Mouse (Mus musculus): ENCODE results near the gene Ttc37. TPM values are rescaled to one million over a fixed set of nuclear protein-coding genes. Genes with fewer than 3 reads are reported as not detected.

Ttc37 gene
- polyA plus RNA-seq, 1 experiment from 2014 or later: 3.4 TPM

GRCm38 (mm10) chr13:76197297-76197848 lies 98.8 kb downstream of the Ttc37 start:
- H3K4me1 ChIP-seq (ENCODE audit: insufficient read depth): peaks cover 7% of the 10 kb centered on the region
- TF ChIP-seq EP300 (IDR thresholded peaks at IDR 0.05; ENCODE audit: low read depth): no peak
- TF ChIP-seq CTCF (IDR thresholded peaks at IDR 0.05; ENCODE audit: low read depth): no peak
- DNase-seq (no peak), ATAC-seq (no peak)
- H3K36me3 ChIP-seq (replicated peaks; ENCODE audit: insufficient read depth, low read length): no peaks in the 10 kb centered on the region; the same call in 1 of the 2 replicates
- 58% methylated on average over 3 of the region's 3 CpGs for WGBS (ENCODE audit: insufficient replicate concordance)
- no peaks in the 10 kb centered on the region for H3K27me3 ChIP-seq (ENCODE audit: insufficient read depth, low read length)
- H3K4me3 ChIP-seq (ENCODE audit: low read depth, low read length): no peak overlapping the region
- H3K9me3 ChIP-seq (ENCODE audit: low read length): no peaks in the 10 kb centered on the region
- H3K9ac ChIP-seq (replicated peaks): no peak overlapping the region
- no peak overlapping the region for H3K4me2 ChIP-seq (ENCODE audit: low read depth, low read length)
- H3K27ac ChIP-seq (ENCODE audit: low read depth): no peak overlapping the region

DNA sequence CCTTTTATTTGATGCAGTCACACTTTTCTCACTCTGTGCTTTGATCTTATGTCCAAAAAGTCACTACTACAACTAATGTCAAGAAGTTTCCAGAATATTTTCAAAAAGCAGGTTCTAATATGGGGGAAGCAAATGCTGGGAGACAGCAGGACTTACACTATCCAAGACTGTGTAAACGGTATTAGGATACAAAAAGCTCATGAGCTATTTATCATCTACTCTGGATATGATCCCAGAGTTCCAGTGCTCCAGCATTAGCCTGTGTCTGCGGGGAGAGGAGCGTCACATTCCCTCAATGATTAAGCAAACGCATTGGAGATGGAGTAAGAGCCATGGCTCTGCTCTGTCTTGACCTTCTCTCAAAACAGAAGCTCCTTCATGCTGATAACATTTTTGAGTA lies 101.4 kb downstream of the Ttc37 start:
- 78% methylated on average over 4 of the region's 4 CpGs for WGBS (ENCODE audit: insufficient replicate concordance)
- H3K27me3 ChIP-seq (ENCODE audit: insufficient read depth, low read length): no peaks in the 10 kb centered on the region
- no peak overlapping the region for H3K9ac ChIP-seq (replicated peaks)
- no peak overlapping the region for H3K27ac ChIP-seq (ENCODE audit: low read depth)
- ATAC-seq: no peak
- no peaks in the 10 kb centered on the region; the same call in 1 of the 2 replicates for H3K4me1 ChIP-seq (ENCODE audit: insufficient read depth)
- no peak overlapping the region for H3K4me3 ChIP-seq (ENCODE audit: low read depth, low read length)
- no peak for DNase-seq
- H3K4me2 ChIP-seq (ENCODE audit: low read depth, low read length): no peak overlapping the region
- no peaks in the 10 kb centered on the region for H3K9me3 ChIP-seq (ENCODE audit: low read length)
- TF ChIP-seq EP300 (IDR thresholded peaks at IDR 0.05; ENCODE audit: low read depth): no peak
- H3K36me3 ChIP-seq (replicated peaks; ENCODE audit: insufficient read depth, low read length): no peaks in the 10 kb centered on the region; the same call in 1 of the 2 replicates

- Histone ChIP-seq H3K9ac (replicated peaks) (no peak overlapping the region), H3K4me2 (ENCODE audit: low read depth, low read length) (no peak overlapping the region), H3K27ac (ENCODE audit: low read depth) (no peak overlapping the region), H3K4me1 (ENCODE audit: insufficient read depth) (no peaks in the 10 kb centered on the region), H3K4me3 (ENCODE audit: low read depth, low read length) (no peak overlapping the region), H3K36me3 (replicated peaks; ENCODE audit: insufficient read depth, low read length) (no peaks in the 10 kb centered on the region), H3K9me3 (ENCODE audit: low read length) (no peaks in the 10 kb centered on the region), H3K27me3 (ENCODE audit: insufficient read depth, low read length) (no peaks in the 10 kb centered on the region)
- no peak for TF ChIP-seq EP300 (IDR thresholded peaks at IDR 0.05; ENCODE audit: low read depth)
- no peak for TF ChIP-seq CTCF (IDR thresholded peaks at IDR 0.05; ENCODE audit: low read depth)
- 69% methylated on average over 2 of the region's 2 CpGs for WGBS (ENCODE audit: insufficient replicate concordance)
- no peak for ATAC-seq
- no peak for DNase-seq
These were observed 116.4 kb downstream of the Ttc37 start for GRCm38 (mm10) chr13:76214928-76215327.

DNA sequence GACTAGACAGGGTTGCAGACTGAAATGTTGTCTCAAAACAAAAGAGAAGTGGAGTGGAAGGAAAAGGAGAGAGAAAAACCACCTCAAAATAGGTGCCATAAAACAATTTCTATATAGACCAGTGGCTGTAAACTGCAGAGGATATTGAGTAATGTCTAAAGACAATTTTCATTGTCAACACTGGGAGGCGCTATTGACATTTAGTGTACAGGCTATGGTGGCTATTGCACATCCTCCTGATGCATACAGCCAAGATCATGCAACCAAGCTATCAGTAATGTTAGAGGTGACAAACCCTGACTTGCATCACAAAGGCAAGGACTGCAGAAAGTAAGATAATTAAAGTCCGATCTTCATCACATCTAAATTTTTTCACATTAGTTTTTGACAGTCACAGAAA lies 116.9 kb downstream of the Ttc37 start:
- ATAC-seq (no peak), DNase-seq (no peak)
- H3K4me1 ChIP-seq (ENCODE audit: insufficient read depth): no peaks in the 10 kb centered on the region
- H3K27me3 ChIP-seq (ENCODE audit: insufficient read depth, low read length): no peaks in the 10 kb centered on the region
- WGBS (ENCODE audit: insufficient replicate concordance): 50% methylated on average over 2 of the region's 2 CpGs
- H3K9ac ChIP-seq (replicated peaks): no peak overlapping the region
- H3K27ac ChIP-seq (ENCODE audit: low read depth): no peak overlapping the region
- no peak overlapping the region for H3K4me2 ChIP-seq (ENCODE audit: low read depth, low read length)
- H3K36me3 ChIP-seq (replicated peaks; ENCODE audit: insufficient read depth, low read length): no peaks in the 10 kb centered on the region
- no peak for TF ChIP-seq EP300 (IDR thresholded peaks at IDR 0.05; ENCODE audit: low read depth)
- TF ChIP-seq CTCF (IDR thresholded peaks at IDR 0.05; ENCODE audit: low read depth): peak; percentile 49
- no peak overlapping the region for H3K4me3 ChIP-seq (ENCODE audit: low read depth, low read length)
- no peaks in the 10 kb centered on the region for H3K9me3 ChIP-seq (ENCODE audit: low read length)

Other genes starting within 250 kb of the Ttc37 start
- 2.4 and 2.7 TPM in 2 replicates for gene Rhobtb3, start 154.8 kb upstream of the Ttc37 start, polyA plus RNA-seq (2015; fragmentation: Nextera tagmentation; extraction: Ambion mirVana)
- 0.11 and 0.13 TPM in 2 replicates for gene Spata9, start 131.6 kb upstream of the Ttc37 start, polyA plus RNA-seq (2015; fragmentation: Nextera tagmentation; extraction: Ambion mirVana)
- gene Rfesd, start 80.0 kb upstream of the Ttc37 start, polyA plus RNA-seq (2015; fragmentation: Nextera tagmentation; extraction: Ambion mirVana): 37.5 and 41.5 TPM in 2 replicates
- gene Gpr150, start 41.7 kb upstream of the Ttc37 start, polyA plus RNA-seq (2015; fragmentation: Nextera tagmentation; extraction: Ambion mirVana): 0.18 and 0.47 TPM in 2 replicates
- gene Arsk, start 74 bp upstream of the Ttc37 start, polyA plus RNA-seq (2015; fragmentation: Nextera tagmentation; extraction: Ambion mirVana): 3.2 and 4.4 TPM in 2 replicates
- gene Fam81b, start 206.3 kb downstream of the Ttc37 start, polyA plus RNA-seq (2015; fragmentation: Nextera tagmentation; extraction: Ambion mirVana): not detected in 2 replicates

Measured in liver, postnatal 0 days (tissue).